Mouse (Mus musculus): ENCODE results near the gene Gnai2. TPM values are rescaled to one million over a fixed set of nuclear protein-coding genes. Genes with fewer than 3 reads are reported as not detected.

Gene Gnai2
- total RNA-seq, 2 experiments from 2014 or later, result 208 to 222 TPM

DNA sequence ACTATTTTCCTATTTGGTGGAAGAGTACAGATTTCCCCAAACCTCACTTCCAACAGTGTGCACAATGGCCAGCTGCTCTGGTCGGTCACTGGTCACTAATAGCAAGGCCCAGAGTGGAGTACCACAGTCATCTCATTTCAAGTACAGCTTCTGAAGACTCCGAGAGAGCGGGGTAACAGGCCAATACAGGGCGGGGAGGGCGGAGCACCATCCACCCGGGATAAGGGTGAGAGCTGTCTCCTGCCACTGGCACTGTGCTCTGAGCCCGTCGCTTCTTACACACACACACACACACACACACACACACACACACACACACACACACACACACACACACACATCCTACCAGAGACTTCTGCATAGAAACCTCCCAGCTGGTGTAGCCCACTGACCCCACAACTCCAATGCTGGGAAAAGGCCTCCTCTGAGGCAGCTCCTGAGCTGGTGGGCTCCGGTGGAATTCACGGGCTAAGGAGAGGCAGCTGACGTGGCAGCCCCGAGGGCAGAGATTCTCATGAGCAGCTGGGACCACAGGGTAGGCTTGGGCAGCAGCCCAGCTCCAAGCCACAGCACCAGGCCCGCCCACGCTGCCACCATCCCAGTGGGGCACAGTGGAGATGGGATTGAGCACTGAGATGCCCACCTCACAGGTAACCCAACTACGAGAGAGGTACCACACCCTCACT, 8.9 kb downstream of the Gnai2 start:
- no peak for DNase-seq (ENCODE audit: low spot score in 2 of 2)
- peak overlapping the region; percentile 17; the same call in 1 of the 2 replicates for H3K4me3 ChIP-seq
- H3K27ac ChIP-seq, result peak overlapping the region; percentile 83
- TF ChIP-seq CTCF (conservative IDR thresholded peaks at IDR 0.05), result no peak

DNA sequence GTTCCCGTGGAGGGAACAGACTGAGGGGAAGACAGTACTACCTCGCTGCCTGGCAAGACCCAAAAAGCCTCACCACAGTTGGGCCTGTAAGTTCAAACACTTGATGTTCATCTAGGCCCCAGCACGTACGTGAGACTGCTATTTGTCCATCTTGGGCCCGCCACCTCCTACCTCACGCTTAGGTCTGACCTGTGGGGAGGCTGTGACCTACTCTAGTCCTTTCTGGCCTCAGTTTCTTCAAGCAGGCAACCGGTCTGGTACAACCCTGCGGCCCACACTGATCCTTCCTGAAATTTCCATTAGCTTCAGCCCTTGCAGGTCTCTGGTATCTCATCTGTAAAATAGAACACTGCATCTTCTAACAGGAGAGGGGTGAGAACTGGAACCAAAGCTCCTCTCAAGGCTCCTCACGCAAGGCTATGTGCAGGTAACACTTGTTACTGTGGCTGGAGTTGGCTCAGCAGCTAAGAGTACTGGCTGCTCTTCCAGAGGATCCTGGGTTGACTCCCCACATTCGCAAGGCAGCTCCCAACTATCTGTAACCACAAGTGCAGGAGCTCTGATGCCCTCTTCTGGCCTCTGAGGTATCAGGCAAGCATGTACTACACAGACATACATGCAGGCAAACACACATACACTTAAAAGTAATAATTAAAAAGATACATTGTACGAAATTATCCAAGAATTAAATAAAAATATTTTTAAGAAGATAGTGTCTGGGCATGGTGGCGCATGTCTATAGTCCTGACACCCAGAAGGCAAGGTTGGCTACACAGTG, 9.6 kb downstream of the Gnai2 start:
- Histone ChIP-seq H3K4me3 (no peak overlapping the region), H3K27ac (peak overlapping the region; percentile 72)
- DNase-seq (ENCODE audit: low spot score in 2 of 2), result no peak
- TF ChIP-seq CTCF (conservative IDR thresholded peaks at IDR 0.05), result peak; percentile 58

DNA sequence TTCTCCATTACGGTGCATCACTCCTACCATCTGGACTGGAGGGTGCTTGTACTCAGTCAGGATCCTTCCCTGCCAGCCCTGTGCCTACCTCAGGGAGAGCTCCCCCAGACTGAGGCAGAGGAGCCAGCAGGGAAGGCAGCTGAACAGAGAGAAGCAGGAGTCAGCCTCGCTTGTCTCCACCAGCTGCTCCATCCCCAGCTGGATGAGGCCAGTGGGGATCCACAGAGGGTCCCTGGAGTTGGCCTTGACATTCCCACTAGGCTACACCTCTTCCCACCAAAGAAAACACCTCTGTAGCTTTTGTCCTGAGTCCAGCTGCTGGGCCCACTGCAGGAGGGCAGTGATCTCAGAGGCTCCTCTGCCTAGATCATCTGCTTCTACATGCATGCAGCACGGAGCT, 10.2 kb downstream of the Gnai2 start:
- no peak for DNase-seq (ENCODE audit: low spot score in 2 of 2)
- H3K4me3 ChIP-seq, result no peak overlapping the region
- no peak for TF ChIP-seq CTCF (conservative IDR thresholded peaks at IDR 0.05)
- peak overlapping the region; percentile 72 for H3K27ac ChIP-seq

DNA sequence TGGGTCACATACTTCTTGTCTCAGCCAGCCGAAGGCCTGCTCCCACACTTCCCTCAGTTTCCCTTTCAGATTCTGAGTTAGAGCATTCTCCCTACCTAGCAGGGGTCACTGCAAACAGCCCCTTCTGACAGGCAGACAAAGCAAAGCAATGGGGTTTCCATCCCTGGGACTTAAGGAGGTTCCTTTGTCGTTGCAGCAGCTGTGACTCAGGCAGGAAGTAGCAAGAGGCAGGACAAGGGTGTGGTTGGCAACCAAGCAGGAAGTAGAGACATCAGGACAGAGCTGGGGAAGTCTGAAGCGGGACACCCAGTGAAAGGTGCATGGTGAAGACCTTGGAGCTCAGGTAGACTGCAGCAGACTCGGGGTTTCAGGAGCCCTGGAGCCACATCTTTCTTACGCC, 10.6 kb downstream of the Gnai2 start:
- TF ChIP-seq CTCF (conservative IDR thresholded peaks at IDR 0.05), result no peak
- Histone ChIP-seq H3K4me3 (no peak overlapping the region), H3K27ac (peak overlapping the region; percentile 72)
- DNase-seq (ENCODE audit: low spot score in 2 of 2), result no peak

DNA sequence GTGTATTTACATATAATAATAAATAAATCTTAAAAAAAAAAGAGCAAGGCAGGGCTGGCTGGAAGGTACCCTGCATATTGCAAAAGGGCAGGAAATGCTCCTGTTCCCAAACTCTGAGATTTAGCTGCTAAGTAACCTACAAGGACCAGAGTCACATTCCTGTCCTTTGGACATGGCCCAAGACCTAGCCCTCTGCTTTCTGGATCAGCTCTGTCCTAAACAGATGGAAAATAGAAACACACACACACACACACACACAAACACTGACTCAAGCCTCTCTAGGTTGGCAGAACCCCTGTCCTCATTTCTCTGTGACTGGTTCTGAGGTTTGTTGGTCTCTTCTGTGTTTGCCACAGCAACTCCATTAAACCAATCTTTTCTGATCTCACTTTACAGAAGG, 14.2 kb downstream of the Gnai2 start:
- no peak overlapping the region; the same call in 1 of the 2 replicates for H3K27ac ChIP-seq
- no peak for TF ChIP-seq CTCF (conservative IDR thresholded peaks at IDR 0.05)
- no peak for DNase-seq (ENCODE audit: low spot score in 2 of 2)
- H3K4me3 ChIP-seq, result no peak overlapping the region

DNA sequence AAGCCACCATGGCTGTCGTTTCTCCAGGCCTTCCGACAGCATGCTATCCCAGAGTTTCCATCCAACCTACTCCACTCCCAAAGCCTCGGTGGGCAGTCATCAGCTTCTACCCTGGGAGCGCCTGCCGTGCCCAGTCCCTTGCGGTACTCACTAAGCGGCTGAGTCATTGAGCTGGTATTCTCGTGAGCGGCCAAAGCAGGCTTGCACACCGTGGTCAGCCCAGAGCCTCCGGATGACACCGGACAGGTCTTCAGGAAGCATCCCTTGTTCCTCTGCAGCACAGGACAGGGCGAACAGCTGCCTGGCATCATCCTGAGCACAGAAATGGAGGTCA, 15.7 kb downstream of the Gnai2 start:
- Histone ChIP-seq H3K27ac (peak overlapping the region; percentile 67; the same call in 1 of the 2 replicates), H3K4me3 (no peak overlapping the region)
- DNase-seq (ENCODE audit: low spot score in 2 of 2), result no peak
- no peak for TF ChIP-seq CTCF (conservative IDR thresholded peaks at IDR 0.05)

DNA sequence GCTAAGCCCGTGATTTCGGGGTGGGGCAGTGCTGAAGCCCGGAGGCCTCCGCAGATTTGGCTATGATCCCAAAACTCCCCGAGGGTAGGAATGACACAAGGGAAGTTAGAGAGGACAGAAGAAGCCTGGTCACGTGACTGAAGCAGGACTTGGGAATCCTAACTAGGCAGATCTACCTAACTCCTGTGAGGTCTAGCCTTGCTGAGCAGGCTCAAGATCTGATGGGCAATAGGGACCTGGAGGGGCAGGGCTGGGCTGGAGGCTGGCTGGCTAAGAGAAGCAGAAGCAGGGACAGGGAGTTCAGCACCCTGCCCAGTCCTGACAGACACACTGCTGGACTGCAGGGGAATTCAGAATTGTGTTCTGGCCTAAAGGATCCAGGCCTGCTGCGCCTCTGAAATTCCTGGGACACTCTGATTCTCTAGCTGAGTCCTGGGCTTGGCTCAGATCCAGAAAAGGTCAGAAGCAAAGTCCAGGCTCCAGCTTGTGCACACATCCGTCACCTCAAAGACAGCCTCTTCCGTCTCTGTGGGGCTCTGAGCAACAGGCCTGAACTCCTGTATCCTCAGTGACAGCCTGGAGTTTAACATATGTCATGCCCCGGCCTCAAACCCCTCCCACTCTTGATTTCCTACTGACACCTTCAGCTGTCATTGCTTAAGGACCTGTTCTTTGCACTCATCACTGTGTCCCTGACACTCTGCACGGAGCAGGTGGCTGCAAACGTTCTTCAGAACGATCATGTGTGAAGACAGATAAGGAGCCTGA, 16.2 kb downstream of the Gnai2 start:
- H3K27ac ChIP-seq, result peak overlapping the region; percentile 67; the same call in 1 of the 2 replicates
- TF ChIP-seq CTCF (conservative IDR thresholded peaks at IDR 0.05), result no peak
- no peak overlapping the region for H3K4me3 ChIP-seq
- DNase-seq (ENCODE audit: low spot score in 2 of 2), result no peak

DNA sequence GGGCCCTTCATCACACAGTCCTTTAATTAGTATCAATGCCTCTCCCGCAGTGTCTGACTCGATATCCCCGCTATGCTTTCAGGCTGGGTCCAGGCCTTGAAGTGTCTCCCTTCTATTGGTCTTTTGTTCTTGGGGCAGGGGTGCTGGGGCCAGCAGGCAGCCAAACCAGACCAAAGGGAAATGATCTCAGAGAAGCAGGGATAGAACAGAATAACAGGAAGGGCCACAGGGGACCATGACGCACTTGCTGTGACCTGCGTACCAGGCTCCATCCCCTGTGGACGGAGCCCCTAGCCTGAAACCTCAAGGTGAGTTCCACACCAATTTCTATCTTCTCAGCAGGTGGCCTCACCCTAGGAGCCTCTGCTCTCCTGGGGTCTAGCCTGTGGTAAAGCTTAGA, 17.1 kb downstream of the Gnai2 start:
- no peak for TF ChIP-seq CTCF (conservative IDR thresholded peaks at IDR 0.05)
- no peak for DNase-seq (ENCODE audit: low spot score in 2 of 2)
- H3K27ac ChIP-seq, result peak overlapping the region; percentile 67; the same call in 1 of the 2 replicates
- no peak overlapping the region for H3K4me3 ChIP-seq

DNA sequence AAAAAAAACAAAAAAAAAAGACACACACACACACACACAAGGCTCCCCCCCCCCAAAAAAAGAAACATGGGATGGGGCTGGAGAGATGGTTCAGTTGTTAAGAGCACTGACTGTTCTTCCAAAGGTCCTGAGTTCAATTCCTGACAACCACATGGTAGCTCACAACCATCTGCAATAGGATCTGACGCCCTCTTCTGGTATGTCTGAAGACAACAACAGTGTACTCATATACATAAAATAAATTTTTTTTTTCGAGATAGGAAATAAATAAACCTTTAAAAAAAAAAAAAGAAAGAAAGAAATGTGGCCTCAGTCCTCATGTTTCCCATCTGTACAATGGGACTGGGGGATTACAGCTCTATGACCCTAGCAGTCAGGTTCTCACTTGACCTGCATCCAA, 17.7 kb downstream of the Gnai2 start:
- H3K27ac ChIP-seq, result peak overlapping the region; percentile 67; the same call in 1 of the 2 replicates
- DNase-seq (ENCODE audit: low spot score in 2 of 2), result no peak
- H3K4me3 ChIP-seq, result no peak overlapping the region
- peak; percentile 56 for TF ChIP-seq CTCF (conservative IDR thresholded peaks at IDR 0.05)

DNA sequence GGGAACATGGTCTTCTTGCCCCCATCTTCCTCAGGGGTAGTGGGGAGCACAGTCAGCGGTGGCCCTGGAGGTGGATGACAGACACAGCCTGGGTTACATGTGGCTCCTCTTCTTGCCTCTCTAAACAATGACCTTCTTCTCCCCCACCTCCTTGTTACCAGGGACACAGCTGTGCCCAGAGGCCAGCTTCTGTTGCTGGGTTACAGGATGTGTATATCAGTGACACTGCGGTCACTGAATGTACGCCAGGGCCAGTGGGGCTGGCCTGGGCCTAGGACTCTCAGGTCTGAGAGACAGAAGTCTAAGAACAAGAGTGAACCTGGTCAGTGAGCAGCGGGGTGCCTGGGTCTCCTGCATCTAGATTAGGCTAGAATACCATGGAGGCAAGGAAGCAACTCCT, 20.1 kb downstream of the Gnai2 start:
- TF ChIP-seq CTCF (conservative IDR thresholded peaks at IDR 0.05), result no peak
- Histone ChIP-seq H3K27ac (no peak overlapping the region; the same call in 1 of the 2 replicates), H3K4me3 (no peak overlapping the region)
- DNase-seq (ENCODE audit: low spot score in 2 of 2), result no peak

DNA sequence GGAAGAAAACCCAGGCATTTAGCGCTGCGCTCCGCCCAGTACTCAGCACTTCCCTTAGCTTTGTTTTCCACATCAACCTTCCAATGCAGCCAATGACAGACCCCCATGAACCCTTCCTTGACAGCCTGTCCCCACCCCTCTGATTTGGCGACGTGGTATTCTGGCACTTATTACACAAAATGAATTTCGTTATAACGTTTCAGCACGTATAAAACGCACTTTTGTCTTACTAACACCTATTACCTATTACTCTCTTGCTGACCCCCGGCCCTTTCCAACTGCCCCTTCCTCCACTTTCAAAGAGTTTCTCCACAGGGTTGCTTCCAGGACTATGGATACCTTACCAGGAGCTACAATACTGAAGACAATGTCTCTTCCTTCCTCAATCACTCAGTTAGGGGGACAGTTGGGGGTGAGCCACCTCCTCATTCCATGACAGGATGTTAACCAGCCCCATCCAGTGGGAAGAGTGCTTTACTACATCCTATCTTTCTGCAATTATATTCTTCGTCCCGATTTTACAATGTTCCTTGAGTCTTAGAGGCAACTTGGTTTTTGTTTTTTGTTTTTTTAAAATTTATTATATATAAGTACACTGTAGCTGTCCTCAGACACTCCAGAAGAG, 22.1 kb downstream of the Gnai2 start:
- no peak for DNase-seq (ENCODE audit: low spot score in 2 of 2)
- TF ChIP-seq CTCF (conservative IDR thresholded peaks at IDR 0.05), result peak; percentile 25
- Histone ChIP-seq H3K4me3 (peak overlapping the region; percentile 64), H3K27ac (peak overlapping the region; percentile 98)

DNA sequence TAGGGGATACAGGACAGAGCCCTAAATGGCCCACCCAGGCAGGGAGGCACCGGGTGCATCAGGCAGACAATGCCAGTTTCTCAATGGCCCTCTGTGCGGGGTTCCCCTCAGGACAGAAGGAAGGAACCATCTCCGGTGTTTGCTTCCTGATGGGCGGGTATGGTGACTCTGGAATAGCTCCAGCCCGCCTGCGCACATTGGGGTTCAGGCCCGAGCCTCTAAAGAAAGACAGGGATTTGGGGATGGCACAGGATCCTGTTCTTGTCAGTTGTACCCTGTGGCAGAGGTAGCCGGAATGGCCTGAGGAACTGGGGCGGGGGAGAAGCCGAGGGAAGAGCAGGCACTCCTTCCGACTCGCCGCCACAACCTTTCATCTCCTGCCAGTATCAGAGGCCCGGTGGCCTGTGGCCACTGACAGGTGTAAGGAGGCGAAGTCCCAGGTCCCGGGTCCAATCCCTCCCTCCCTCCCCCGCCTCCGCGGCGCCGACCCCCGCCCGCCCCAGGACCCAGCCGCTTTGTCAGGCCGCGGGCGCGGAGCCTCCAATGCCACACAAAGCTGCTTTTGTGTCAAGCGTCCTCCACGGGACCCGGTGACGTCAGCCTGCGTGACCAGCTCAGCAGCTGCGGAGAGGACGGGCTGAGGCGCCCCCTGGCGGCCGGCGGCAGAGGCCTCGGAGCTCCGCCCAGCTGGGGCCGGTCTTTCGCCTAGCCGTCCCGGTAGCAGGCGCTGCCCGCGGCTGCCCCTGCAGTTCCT, 22.8 kb downstream of the Gnai2 start:
- Histone ChIP-seq H3K27ac (peak overlapping the region; percentile 98), H3K4me3 (peak overlapping the region; percentile 64)
- peak; percentile 97 to 100 for DNase-seq (ENCODE audit: low spot score in 2 of 2)
- TF ChIP-seq CTCF (conservative IDR thresholded peaks at IDR 0.05), result peak; percentile 83

All from layer of hippocampus, adult 2 months (tissue).